Mouse (Mus musculus) inflammation-experienced regulatory T-cells, adult 6 months (primary cell): ENCODE data around the gene Blvrb. TPM values are rescaled to one million over a fixed set of nuclear protein-coding genes. Genes with fewer than 3 reads are reported as not detected.

ENCODE experiments used
- polyA plus RNA-seq, 3 experiments: library from polyadenylated mRNA; unstranded; fragments of 100-300 nt; shearing (Covaris generic); gene quantifications; one replicate each; pipeline ENCODE4 v1.2.1; 2017

Gene Blvrb
- polyA plus RNA-seq, 3 experiments from 2014 or later: 6.0 to 21.7 (median 17.0) TPM

Other genes with a start within 250 kb of the Blvrb start
- under 1 TPM; 0.49 to 0.83 (median 0.58) TPM for gene Itpkc, start 219.3 kb upstream of the Blvrb start, polyA plus RNA-seq
- 10 to 100 TPM in 2 of 3 experiments, 1 to 10 TPM in 1; 9.5 to 14.0 (median 10.9) TPM for gene Coq8b, start 215.0 kb upstream of the Blvrb start, polyA plus RNA-seq
- gene Numbl, start 189.5 kb upstream of the Blvrb start, polyA plus RNA-seq: under 1 TPM; 0.15 to 0.38 (median 0.15) TPM
- gene Ltbp4, start 110.3 kb upstream of the Blvrb start, polyA plus RNA-seq: 1 to 10 TPM in 1 of 3 experiments, under 1 TPM in 2; 0.45 to 1.2 (median 0.50) TPM
- 10 to 100 TPM; 46.9 to 59.2 (median 50.1) TPM for gene Shkbp1, start 92.0 kb upstream of the Blvrb start, polyA plus RNA-seq
- gene Gm20479, start 90.6 kb upstream of the Blvrb start, polyA plus RNA-seq: 1 to 10 TPM in 1 of 3 experiments, not detected in 2; 4.0 TPM
- gene Sptbn4, start 292 bp upstream of the Blvrb start, polyA plus RNA-seq: under 1 TPM; 0.12 to 0.23 (median 0.13) TPM
- gene Sertad3, start 25.8 kb downstream of the Blvrb start, polyA plus RNA-seq: 10 to 100 TPM; 37.6 to 53.5 (median 42.6) TPM
- 10 to 100 TPM; 38.7 to 44.4 (median 40.2) TPM for gene Sertad1, start 38.9 kb downstream of the Blvrb start, polyA plus RNA-seq
- gene Prx, start 51.3 kb downstream of the Blvrb start, polyA plus RNA-seq: under 1 TPM; 0.24 to 0.52 (median 0.30) TPM
- gene Hipk4, start 75.3 kb downstream of the Blvrb start, polyA plus RNA-seq: under 1 TPM; 0.20 to 0.33 (median 0.23) TPM
- gene Pld3, start 105.2 kb downstream of the Blvrb start, polyA plus RNA-seq: 100 to 1,000 TPM; 155 to 246 (median 192) TPM
- gene 2310022A10Rik, start 105.3 kb downstream of the Blvrb start, polyA plus RNA-seq: 10 to 100 TPM; 16.4 to 24.4 (median 21.4) TPM
- gene Akt2, start 143.6 kb downstream of the Blvrb start, polyA plus RNA-seq: 10 to 100 TPM; 41.6 to 51.3 (median 43.1) TPM
- gene Ttc9b, start 205.9 kb downstream of the Blvrb start, polyA plus RNA-seq: not detected
- 1 to 10 TPM in 1 of 3 experiments, under 1 TPM in 2; 0.88 to 1.4 (median 0.91) TPM for gene Map3k10, start 226.6 kb downstream of the Blvrb start, polyA plus RNA-seq
- gene Zfp607b, start 241.4 kb downstream of the Blvrb start, polyA plus RNA-seq: 1 to 10 TPM; 1.9 to 3.5 (median 3.3) TPM